Mouse (Mus musculus): ENCODE measurements around the gene Khk. TPM values are rescaled to one million over a fixed set of nuclear protein-coding genes. Genes with fewer than 3 reads are reported as not detected.

The Khk gene
- total RNA-seq, 2 experiments from 2014 or later: 80.2 to 84.7 TPM

DNA sequence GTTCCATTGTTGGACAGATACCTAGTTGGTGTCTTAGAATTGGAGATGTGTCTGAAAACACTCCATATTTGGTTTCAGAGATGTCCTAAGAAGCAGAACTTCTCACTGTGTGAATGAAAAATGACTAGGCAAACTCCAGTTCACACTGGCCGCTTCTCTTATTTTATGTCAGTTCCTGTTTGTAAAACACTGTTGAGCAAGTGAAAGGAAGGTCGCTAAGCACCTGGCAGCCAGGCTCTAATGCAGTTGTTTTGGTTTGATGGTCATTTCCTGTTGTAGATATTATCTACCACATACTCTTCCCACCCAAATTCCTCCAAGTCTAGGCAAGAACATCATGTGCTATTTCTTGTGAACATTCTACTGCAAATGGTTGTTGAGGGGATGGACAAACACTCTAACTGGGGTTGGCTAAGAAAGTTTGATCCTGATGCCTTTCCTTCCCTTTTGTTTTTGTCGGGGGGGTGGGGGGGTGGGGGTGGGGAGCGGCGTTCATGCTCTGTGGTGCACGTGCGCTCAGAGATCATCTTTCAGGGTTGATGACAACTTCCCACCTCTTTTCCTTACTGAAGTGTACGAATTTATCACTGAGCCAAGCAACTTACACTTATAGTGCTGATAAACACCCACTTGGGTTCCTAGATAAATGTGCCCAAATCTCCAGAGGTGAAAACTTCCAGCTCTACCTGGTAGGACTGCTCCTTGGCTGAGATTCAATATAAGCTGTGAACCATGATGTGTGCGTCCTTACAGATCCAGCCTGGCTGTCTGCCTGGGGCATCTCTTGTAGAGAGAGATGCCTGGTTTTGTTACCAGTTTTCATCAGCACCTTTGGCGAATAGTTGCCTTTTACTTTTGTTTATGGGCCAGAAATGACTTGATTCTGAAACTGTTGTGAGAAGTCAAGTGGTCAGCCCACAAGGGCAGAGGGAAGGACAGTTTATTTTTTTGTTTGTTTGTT, 40.6 kb downstream of the Khk start:
- ATAC-seq (replicated peaks; ENCODE audit: poor library complexity, severe bottlenecking): peak; percentile 65

DNA sequence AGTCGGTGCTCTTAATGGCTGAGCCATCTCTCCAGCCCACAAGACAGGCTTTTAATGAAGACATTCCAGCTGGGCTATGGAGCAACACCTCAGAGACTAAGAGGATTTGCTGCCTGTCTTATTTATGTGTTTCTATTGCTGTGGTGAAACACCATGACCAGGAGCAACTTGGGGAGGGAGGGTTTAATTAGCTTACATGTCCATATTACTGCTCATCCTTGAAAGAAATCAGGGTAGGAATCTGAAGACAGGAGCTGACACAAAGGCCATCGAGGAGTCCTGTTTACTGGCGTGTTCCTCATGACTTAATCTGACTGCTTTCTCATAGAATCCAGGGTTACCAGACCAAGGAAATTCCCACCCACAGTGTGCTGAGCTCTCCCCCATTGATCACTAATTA, 42.7 kb downstream of the Khk start:
- ATAC-seq (replicated peaks; ENCODE audit: poor library complexity, severe bottlenecking): no peak

DNA sequence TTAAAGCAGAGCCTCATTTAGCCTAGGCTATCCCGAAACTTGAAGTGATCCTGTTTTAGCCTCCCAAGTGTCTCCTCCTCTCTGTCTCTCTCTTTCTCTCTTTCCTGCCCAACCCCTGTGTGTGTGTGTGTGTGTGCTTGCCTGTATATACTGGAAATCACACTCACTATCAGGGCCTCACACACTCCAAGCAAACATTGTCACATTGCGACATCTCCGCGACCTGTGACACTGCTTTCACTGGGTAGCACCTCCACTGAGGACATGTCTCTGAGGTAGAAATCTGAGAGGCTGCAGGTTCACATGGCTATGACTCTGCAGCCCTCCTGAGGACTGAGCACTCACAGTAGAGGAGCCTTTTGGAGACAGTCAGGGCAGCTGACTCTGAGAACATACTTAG, 45.0 kb downstream of the Khk start:
- ATAC-seq (replicated peaks; ENCODE audit: poor library complexity, severe bottlenecking): no peak

DNA sequence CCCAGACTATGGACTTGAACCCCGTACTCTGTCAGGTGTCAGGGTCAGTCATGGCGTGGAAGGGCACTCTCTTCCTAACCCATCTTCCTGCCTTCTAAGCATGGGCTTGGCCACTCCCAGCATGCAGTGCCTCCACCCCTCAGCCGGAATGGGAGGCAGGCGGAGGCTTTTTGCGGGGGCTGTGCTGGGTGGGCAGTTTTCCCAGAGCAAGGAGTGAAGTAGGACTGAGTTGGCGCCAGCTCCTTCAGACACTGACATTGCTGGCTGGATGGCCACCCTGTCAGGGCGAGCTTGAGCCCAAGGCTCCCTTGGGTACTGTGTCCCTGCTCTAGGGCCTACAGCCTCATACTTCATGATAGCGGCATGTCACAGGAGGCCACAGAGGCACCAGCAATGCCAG, 47.2 kb downstream of the Khk start, which contains the start of gene Tcf23:
TSS of gene Tcf23 (plus strand) at position 247 of the 400 bp plus-strand sequence.
- no peak for ATAC-seq (replicated peaks; ENCODE audit: poor library complexity, severe bottlenecking)

DNA sequence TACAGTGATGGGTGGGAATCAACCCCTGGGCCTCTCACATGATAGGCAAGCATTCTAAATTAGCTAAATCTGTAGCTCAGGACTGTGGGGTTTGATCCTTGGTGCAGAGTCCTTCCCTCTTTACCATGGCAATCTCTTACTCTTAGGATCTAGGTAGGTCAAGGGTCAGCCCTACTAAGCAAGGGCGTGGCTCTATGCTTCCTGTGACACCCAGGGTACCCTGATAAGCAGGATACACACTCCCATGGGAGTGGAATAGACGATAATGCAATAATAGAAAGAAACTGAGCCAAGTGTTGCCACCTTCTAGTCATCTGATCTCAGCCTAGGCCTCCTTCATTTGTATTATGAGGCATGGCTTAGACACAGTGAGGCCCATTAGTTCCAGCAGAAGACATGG, 48.2 kb downstream of the Khk start:
- no peak for ATAC-seq (replicated peaks; ENCODE audit: poor library complexity, severe bottlenecking)

DNA sequence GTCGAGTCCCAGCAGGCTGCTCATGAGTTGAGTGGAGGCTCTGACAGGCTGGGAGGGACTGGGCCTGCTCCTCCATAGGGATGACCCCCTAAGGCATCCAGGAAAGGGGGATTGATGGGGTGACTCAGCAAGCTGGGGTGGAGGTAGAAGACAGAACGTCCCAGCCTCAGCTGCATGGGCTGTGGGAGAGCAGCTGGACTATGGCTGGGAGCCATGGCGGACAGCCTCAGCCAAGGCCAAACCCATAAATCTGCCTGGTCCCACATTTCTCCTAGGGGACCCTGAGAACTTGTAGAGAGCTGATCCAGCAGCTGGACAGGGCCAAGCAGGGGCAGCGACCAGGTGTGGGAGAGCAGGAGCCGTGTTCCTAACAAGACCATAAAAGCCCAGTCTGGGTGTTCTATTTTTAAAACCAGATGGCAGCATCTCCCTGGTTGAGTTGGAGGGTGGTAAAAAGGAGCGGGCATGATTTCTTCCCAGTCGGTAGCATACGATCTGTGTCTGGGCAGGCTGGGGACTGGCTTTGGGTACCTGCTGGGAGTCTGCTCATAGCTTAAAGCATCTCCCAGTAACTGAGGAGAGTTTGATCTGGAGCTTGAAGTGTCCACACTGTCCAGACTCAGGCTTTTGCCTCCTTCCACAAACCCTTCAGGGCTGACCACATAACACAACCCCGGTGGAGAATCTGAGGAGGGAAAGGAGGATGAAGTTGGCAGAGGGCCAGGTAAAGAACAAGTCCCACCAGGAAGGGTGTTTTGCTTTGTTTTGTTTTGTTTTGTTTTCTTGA, 53.8 kb downstream of the Khk start:
- ATAC-seq (replicated peaks; ENCODE audit: poor library complexity, severe bottlenecking): no peak

Other genes with a start within 250 kb of the Khk start
- gene Dpysl5, start 209.9 kb upstream of the Khk start, total RNA-seq (2014; fragmentation: Nextera tagmentation): not detected in 2 replicates
- gene Dpysl5, start 209.9 kb upstream of the Khk start, total RNA-seq (2017): not detected in 2 replicates
- gene Mapre3, start 106.8 kb upstream of the Khk start, total RNA-seq (2014; fragmentation: Nextera tagmentation): not detected in 2 replicates
- not detected in 2 replicates for gene Mapre3, start 106.8 kb upstream of the Khk start, total RNA-seq (2017)
- 40.7 and 48.5 TPM in 2 replicates for gene Tmem214, start 53.4 kb upstream of the Khk start, total RNA-seq (2014; fragmentation: Nextera tagmentation)
- 21.5 and 24.9 TPM in 2 replicates for gene Tmem214, start 53.4 kb upstream of the Khk start, total RNA-seq (2017)
- gene Agbl5, start 32.7 kb upstream of the Khk start, total RNA-seq (2014; fragmentation: Nextera tagmentation): 8.9 and 27.6 TPM in 2 replicates
- 7.7 and 12.5 TPM in 2 replicates for gene Agbl5, start 32.7 kb upstream of the Khk start, total RNA-seq (2017)
- gene Ost4, start 13.6 kb upstream of the Khk start, total RNA-seq (2014; fragmentation: Nextera tagmentation): 361 and 454 TPM in 2 replicates
- 300 and 325 TPM in 2 replicates for gene Ost4, start 13.6 kb upstream of the Khk start, total RNA-seq (2017)
- gene Emilin1, start 8.0 kb upstream of the Khk start, total RNA-seq (2014; fragmentation: Nextera tagmentation): 78.8 and 147 TPM in 2 replicates
- 124 and 152 TPM in 2 replicates for gene Emilin1, start 8.0 kb upstream of the Khk start, total RNA-seq (2017)
- gene Cgref1, start 24.2 kb downstream of the Khk start, total RNA-seq (2014; fragmentation: Nextera tagmentation): not detected in 2 replicates
- gene Cgref1, start 24.2 kb downstream of the Khk start, total RNA-seq (2017): 0.62 TPM in 1 of 2 replicates, not detected in the other
- gene Preb, start 38.9 kb downstream of the Khk start, total RNA-seq (2014; fragmentation: Nextera tagmentation): 103 and 127 TPM in 2 replicates
- gene Preb, start 38.9 kb downstream of the Khk start, total RNA-seq (2017): 42.7 and 67.9 TPM in 2 replicates
- not detected in 2 replicates for gene Tcf23, start 47.2 kb downstream of the Khk start, total RNA-seq (2014; fragmentation: Nextera tagmentation)
- gene Tcf23, start 47.2 kb downstream of the Khk start, total RNA-seq (2017): not detected in 2 replicates
- gene Atraid, start 126.9 kb downstream of the Khk start, total RNA-seq (2014; fragmentation: Nextera tagmentation): 42.7 and 79.1 TPM in 2 replicates
- gene Atraid, start 126.9 kb downstream of the Khk start, total RNA-seq (2017): 44.7 and 59.4 TPM in 2 replicates
- gene Slc5a6, start 127.5 kb downstream of the Khk start, total RNA-seq (2014; fragmentation: Nextera tagmentation): 7.2 and 7.9 TPM in 2 replicates
- 5.8 and 8.8 TPM in 2 replicates for gene Slc5a6, start 127.5 kb downstream of the Khk start, total RNA-seq (2017)
- 57.4 and 70.3 TPM in 2 replicates for gene Cad, start 133.3 kb downstream of the Khk start, total RNA-seq (2014; fragmentation: Nextera tagmentation)
- 23.1 and 39.5 TPM in 2 replicates for gene Cad, start 133.3 kb downstream of the Khk start, total RNA-seq (2017)
- gene Dnajc5g, start 184.9 kb downstream of the Khk start, total RNA-seq (2014; fragmentation: Nextera tagmentation): not detected in 2 replicates
- not detected in 2 replicates for gene Dnajc5g, start 184.9 kb downstream of the Khk start, total RNA-seq (2017)
- gene Slc30a3, start 186.8 kb downstream of the Khk start, total RNA-seq (2014; fragmentation: Nextera tagmentation): not detected in 2 replicates
- not detected in 2 replicates for gene Slc30a3, start 186.8 kb downstream of the Khk start, total RNA-seq (2017)
- gene Trim54, start 195.3 kb downstream of the Khk start, total RNA-seq (2014; fragmentation: Nextera tagmentation): not detected in 2 replicates
- not detected in 2 replicates for gene Trim54, start 195.3 kb downstream of the Khk start, total RNA-seq (2017)
- gene Ucn, start 217.4 kb downstream of the Khk start, total RNA-seq (2014; fragmentation: Nextera tagmentation): not detected in 2 replicates
- not detected in 2 replicates for gene Ucn, start 217.4 kb downstream of the Khk start, total RNA-seq (2017)
- 19.6 and 42.3 TPM in 2 replicates for gene Mpv17, start 232.8 kb downstream of the Khk start, total RNA-seq (2014; fragmentation: Nextera tagmentation)
- 20.9 and 32.9 TPM in 2 replicates for gene Mpv17, start 232.8 kb downstream of the Khk start, total RNA-seq (2017)